Mouse (Mus musculus) bone marrow macrophage, adult 2 months (primary cell): ENCODE results near the gene Rnf26. TPM values are rescaled to one million over a fixed set of nuclear protein-coding genes. Genes with fewer than 3 reads are reported as not detected.

Experiments used
- H3K27ac ChIP-seq: 2 replicates; pipeline ENCODE4 v1.5.1; 2012; ENCODE audit warnings: low read depth, low read length; ENCODE audit not compliant: insufficient read depth
- H3K4me1 ChIP-seq: 2 replicates; pipeline ENCODE4 v1.6.1; 2012; ENCODE audit warnings: low read length; ENCODE audit not compliant: control insufficient read depth, insufficient read depth
- H3K4me3 ChIP-seq: 2 replicates; pipeline ENCODE4 v1.5.1; 2012; ENCODE audit warnings: mild to moderate bottlenecking, low read length, moderate library complexity; ENCODE audit not compliant: insufficient read depth
- CTCF ChIP-seq: IDR thresholded peaks from 2 replicates; pipeline ENCODE4 v1.5.1; 2012; ENCODE audit warnings: low read depth, mild to moderate bottlenecking, low read length, moderate library complexity
- POLR2A ChIP-seq: IDR thresholded peaks from 2 replicates; pipeline ENCODE4 v1.6.1; 2012; ENCODE audit warnings: mild to moderate bottlenecking, low read depth, low read length, borderline replicate concordance
- polyA plus RNA-seq: library from polyadenylated mRNA; stranded (reverse); fragments of >200 nt; gene quantifications from 2 replicates; pipeline ENCODE4 v1.2.4, GENCODE M21; 2012; ENCODE audit not compliant: missing spikeins, insufficient read depth, insufficient read length

Gene Rnf26
- polyA plus RNA-seq, 1 experiment, result 25.0 TPM

DNA sequence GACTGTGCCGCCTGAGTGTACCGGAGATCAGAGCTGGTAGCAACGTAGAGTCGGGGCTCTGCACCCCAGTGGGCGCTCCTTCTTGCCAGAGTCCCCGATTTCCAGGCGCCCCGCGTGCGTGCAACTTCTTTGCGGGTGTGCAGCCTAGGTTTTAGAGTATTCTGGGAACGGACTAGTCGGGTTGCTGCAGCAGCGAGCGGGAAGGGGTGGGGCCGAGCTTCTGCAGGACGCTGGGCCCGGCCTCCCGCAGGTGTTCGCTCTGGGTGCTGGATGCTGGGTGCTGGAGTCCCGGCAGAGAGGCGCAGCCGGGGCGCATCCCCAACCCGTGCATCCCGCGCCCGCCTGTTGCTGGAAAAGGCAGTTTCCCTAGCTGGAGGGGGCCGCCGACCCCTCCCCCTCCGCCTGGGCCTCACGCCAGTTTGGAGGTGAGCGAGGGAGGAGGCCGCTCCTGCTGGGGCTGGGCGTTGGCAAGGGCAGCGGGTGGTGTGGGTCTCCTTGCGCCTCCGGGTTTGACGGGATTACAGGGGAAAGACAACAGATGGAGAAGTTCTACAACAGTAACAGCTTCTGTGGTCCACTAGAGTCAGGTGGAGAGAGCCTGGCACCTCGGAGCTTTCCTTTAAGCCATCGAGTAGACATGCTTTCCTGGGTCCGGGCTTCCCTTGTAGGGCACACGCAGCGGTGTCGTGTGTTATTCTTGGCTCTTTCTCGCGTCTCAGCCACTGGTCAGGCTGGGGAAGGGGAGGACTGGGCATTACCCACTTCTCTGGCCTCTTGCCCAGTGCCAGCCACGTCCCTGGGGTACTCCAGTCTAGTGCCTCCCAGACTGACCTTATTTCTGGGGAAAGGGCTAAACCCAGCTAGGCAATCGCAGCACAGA lies 21.8 kb upstream of the Rnf26 start:
- peak overlapping the region; percentile 55 for H3K4me3 ChIP-seq
- H3K4me1 ChIP-seq, result peaks cover 8% of the 10 kb centered on the region
- TF ChIP-seq POLR2A (no peak), CTCF (no peak)
- no peak overlapping the region for H3K27ac ChIP-seq

DNA sequence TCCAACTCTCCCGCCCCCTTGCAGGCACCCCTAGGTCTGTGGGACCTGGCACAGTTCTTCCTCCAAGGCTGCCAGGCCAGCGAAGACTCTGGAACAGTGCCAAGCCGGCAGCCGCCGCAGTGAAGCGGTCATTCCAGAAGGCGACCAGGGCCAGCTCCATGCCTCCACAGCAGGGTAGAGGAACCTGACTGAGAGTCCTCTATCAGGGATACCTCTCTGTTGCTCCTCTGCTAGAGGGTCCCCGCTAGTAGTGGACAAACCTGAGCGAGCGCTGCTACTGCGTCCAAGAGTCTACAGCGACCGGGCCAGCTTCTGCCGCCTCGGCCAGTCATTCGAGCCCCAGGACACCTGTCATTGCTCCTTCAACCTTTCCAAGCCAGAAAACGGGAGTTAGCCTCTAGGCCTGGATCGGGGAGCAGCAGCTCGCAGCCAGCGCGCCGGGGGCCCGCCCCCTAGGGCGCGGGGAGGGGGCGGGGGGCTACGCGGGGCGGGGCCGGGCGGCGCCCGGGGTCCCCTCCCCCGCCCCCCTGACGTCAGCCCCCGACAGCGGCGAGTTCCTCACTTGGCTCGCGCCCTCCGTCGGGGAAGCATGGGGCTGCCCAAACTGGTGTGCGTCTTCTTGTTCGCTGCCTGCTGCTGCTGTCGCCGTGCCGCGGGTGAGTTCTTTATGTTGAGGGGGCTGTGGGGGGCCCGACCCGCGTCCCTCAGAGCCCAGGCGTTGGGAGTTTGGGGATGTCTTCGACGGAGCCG lies 21.0 kb upstream of the Rnf26 start, which contains the start of gene Mcam:
Gene Mcam, plus strand, starts transcription at position 369 of the 750 bp plus-strand sequence.
- H3K4me3 ChIP-seq, result peak within 1 kb of the TSS; percentile 55
- H3K4me1 ChIP-seq, result peaks cover 14% of the 10 kb centered on the region
- no peak within 1 kb of the TSS for H3K27ac ChIP-seq
- TF ChIP-seq CTCF, result no peak
- TF ChIP-seq POLR2A, result no peak

DNA sequence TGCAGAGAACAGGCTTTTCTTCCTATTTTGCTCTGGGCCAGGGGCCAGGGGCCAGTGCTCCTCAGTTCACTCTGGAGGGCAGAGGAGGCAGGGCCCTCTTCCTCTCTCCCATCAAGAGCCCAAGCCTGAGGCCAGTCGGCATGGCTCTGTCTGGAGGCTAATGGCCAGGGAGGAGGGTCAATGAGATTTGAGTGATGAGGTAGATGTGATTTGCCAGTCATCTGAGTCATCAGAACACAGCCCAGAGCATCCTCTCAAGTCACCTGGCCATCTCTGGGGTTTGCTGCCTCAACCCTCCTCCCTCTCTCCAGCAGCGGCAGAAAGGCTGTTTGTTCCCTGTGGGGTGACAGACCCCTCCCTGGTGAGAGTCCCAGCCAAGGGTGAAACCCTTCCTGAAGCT lies 20.0 kb upstream of the Rnf26 start:
- no peak overlapping the region for H3K4me3 ChIP-seq
- TF ChIP-seq POLR2A, result no peak
- no peak for TF ChIP-seq CTCF
- no peak overlapping the region for H3K27ac ChIP-seq
- peaks cover 20% of the 10 kb centered on the region for H3K4me1 ChIP-seq

DNA sequence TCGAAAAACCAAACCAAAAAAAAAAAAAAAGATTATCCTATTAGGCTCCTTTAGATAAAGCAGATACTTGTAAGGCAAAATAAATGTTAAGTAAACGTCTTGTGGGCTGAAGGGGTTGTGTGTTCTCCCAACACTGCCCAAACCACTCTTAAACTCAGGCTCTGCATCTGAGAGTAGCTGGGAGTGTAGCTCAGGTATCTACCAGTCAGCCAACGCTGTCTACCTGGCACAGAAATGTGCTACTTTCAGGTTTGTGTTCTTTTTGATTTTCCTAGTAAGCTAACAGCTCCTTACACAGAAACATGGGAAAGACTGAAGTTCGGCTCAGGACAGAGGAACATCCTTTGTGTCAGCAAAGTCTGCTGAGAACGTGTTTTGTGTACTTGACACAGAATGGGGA lies 18.9 kb upstream of the Rnf26 start:
- TF ChIP-seq CTCF, result no peak
- no peak for TF ChIP-seq POLR2A
- H3K27ac ChIP-seq, result no peak overlapping the region
- no peak overlapping the region for H3K4me3 ChIP-seq
- H3K4me1 ChIP-seq, result peaks cover 19% of the 10 kb centered on the region

DNA sequence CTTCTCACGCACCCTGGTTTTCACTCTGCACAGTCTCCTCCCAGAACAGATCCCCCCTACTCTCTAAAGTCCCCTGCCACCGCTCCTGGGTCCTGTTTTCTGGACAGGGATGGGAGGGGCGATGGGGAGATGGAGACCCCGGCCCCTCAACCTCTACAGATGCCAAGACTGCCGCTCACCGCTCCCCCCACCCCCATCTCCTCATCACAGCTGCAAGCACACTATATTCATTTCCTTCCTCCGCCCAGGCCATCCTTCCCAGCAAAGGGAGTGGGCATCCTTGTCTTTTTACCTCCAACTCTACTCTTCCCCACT lies 17.9 kb upstream of the Rnf26 start:
- no peak for TF ChIP-seq CTCF
- TF ChIP-seq POLR2A, result no peak
- Histone ChIP-seq H3K4me1 (peaks cover 26% of the 10 kb centered on the region), H3K4me3 (no peak overlapping the region), H3K27ac (no peak overlapping the region)

DNA sequence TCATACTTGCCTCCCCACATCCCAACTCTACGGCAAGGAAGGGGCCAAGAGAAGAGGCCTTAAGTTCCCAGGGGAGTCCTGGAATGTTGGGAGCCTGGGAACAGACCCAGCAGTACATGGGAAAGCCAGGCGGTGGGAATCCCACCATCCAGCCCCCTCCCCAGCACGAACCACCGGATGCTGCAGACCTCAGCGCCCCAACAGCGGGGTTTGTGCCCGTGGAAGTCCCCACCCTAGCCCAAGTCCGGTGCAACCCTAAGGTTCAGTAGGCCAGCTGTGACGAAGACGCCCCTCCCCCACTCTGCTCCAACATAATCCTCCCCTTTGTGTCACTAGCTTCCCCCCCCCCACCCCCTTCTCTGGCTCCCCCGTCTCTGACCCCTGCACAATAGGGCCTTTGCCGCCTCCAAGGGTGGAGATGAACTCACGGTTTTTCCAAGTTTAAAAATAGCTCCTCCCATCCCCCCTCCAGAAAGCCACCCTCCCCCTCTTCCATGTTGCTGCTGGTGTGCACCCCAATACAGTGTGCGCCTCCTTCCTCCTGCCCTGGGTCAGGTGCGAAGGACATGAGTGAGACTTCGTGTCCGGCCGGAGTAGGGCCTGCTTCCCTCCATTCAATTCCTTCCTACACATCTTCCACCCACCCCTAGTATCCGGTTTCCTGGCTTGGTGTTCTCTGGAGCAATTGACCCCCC lies 17.4 kb upstream of the Rnf26 start:
- Histone ChIP-seq H3K4me1 (peaks cover 27% of the 10 kb centered on the region), H3K27ac (no peak overlapping the region), H3K4me3 (peak overlapping the region; percentile 45)
- no peak for TF ChIP-seq POLR2A
- TF ChIP-seq CTCF, result no peak

DNA sequence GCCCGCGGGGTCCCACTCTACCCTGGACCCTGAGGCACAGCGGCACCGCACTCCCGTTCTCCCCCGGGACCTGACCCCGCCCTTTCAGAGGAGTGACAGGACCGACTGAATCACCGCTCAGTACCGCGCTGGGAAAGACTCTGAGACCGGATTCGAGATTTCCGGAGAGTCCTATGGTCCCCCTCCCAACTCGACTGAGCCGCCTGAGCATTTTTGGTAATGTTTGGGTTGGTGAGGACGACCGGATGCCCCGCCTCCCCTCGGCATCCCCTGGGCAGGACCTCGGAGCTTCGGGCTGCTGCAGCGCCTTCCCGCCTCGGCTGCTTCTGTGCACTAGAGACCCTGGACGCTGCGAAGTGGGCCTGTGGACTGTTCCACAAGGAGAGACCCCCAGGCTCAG lies 16.7 kb upstream of the Rnf26 start:
- H3K4me1 ChIP-seq, result peaks cover 27% of the 10 kb centered on the region
- peak overlapping the region; percentile 45 for H3K4me3 ChIP-seq
- H3K27ac ChIP-seq, result no peak overlapping the region

DNA sequence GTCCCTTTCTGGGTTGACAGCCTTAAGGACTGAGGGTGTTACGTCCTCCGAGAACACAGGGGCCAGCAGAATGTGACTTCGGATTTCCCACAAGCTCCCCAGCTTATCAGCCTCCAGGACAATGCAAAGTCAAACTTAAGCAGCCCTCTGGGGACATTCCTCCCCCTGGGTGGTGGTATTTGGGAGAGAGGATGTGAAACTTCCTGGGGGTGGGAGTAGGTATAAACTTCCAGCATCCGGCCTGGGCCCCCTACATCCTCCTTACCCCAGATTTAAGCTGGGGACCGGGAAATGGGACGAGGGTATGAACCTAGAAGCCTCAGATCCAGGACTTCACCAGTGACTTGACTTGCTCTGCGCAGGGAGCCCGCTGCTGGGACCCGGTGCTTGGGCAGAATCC lies 16.3 kb upstream of the Rnf26 start:
- Histone ChIP-seq H3K27ac (no peak overlapping the region), H3K4me1 (peaks cover 27% of the 10 kb centered on the region), H3K4me3 (peak overlapping the region; percentile 45)
- no peak for TF ChIP-seq CTCF
- TF ChIP-seq POLR2A, result no peak

More for the DNA sequence above, 16.7 kb upstream of the Rnf26 start:
- TF ChIP-seq CTCF (no peak), POLR2A (no peak)

DNA sequence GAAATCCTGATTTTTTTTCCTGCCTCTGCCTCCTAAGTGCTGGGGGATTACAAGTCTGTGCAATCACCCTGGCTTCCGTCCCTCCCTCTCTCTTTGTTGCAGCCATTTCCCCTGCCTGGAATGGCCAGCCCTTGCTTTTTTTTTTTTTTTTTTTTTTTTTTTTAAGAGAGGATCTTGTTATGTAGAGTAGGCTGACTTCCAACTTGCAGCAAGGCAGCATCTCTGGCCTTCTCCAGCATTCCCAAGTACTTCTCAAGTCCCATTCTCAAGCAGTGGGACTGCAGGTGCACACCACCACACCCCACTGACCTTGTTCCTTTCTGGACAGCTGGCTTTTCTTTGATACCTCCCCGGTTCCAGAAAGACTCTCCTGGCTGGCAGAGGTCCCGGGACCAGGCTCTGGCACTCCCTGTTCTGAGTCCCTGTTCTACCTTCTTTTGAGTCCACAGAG lies 14.1 kb upstream of the Rnf26 start:
- TF ChIP-seq CTCF (no peak), POLR2A (no peak)
- H3K4me3 ChIP-seq, result no peak overlapping the region
- peaks cover 27% of the 10 kb centered on the region for H3K4me1 ChIP-seq
- no peak overlapping the region for H3K27ac ChIP-seq
